Mouse (Mus musculus) layer of hippocampus, adult 11-12 months (tissue): ENCODE measurements around the gene Wapl.
A peak's percentile ranks its signal among the peaks of the same experiment; 100 is the strongest.

Source experiments
- DNase-seq: peaks from one replicate; pipeline ENCODE4 v3.0.0; 2022; ENCODE audit warnings: low spot score

The Wapl gene

DNA sequence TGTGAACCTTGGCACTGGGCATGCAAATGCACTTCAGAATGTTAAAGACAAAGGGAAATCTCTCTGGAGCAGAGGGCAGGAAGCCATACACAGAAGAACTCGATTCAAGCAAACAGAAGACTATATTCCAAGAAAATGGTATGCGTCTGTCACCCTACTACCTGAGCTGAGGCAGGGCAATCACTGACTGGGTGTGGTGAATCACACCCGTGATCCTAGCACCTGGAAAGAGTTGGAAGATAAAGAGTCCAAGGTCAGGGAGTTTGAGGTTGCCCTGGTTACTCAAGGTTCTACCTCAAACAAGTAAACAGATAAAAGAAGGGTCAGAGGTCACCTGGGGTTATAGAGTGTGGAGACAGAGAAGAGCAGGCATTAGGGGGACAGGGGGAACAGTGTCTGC lies 100.0 kb downstream of the Wapl start:
- no peak for DNase-seq

DNA sequence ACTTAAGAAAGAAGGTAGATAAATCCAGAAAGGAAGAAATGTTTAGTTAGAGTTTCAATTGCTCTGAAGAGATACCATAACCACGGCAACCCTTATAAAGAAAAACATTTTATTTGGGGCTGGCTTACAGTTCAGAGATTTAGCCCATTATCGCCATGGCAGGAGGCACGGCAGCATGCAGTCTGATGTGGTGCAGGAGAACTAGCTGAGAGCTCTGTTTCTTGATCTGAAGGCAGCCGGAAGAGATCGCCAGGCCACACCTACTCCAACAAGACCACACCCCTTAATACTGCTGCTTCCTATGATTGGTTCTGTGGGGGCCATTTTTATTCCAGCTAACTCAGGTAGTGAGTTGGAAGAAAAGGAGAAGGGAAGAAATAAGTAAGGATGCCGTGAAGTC lies 100.5 kb downstream of the Wapl start:
- DNase-seq: no peak

DNA sequence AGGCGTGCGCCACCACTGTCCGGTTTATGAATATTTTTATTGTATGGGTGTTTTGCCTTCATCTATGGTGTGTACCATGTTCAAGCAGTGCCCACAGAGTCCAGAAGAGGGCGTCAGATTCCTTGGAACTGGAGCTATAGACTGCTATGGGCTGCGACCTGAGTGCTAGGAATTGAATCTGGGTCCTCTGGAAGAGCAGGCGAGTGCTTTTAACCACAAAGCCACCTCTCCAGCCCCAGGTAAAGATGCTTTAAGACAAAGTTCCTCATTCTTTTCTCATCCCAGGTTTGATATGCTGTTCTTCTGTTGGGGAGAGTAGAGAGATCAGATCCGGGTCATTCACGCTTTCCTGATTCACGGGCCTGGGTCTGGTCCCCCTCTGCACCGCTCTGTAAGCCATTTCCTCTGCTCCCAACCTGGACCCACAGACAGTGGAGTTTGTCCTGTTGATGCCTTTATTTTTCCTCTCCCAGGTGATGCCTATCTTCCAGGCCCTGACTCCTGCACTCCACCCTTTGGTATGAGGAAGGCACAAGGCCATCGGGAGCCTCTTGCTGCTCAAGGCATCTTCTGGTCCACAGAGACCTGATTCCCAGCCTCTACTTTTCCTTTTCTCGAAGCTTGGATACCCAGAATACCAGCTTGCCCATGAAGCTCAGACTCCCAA lies 103.1 kb downstream of the Wapl start:
- DNase-seq: no peak

DNA sequence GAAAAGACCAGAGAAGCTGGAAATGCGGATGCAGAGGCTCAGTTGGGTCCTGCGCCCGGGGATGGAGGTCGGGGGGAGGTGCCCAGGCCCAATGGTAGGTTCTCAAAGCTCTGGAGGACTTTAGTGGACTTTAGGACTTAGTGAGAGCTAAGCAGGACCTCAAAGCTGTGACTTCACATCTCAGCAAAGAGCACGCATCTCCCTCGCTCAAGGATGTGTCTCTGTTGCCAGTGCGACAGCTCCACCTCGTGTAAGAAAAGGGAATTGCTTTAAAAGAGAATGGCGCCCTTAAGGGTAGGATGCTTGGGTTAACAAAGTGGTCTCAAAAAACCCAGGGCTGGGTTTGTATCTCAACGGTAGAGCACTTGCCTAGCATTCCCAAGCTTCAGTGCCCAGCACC lies 104.1 kb downstream of the Wapl start:
- DNase-seq: peak; percentile 62

DNA sequence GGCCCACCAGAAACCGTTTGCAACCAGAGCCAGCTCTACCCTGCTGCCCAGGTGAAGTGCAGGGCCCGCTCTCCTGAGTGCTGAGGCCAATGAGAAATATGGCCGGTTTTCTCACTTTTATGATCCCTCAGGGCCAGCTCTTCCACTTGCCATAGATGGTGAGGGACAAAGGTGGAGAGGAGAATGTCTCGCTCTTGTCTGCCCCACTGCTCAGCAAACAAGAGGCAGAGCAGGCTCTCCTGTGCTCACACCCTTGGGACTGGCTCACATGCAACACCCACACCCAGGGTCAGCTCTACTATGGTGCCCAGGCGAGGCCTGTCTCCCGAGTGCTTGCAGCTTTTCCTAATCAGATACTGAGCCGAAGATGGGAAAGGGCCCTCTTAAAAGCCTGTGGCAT lies 105.0 kb downstream of the Wapl start:
- no peak for DNase-seq

DNA sequence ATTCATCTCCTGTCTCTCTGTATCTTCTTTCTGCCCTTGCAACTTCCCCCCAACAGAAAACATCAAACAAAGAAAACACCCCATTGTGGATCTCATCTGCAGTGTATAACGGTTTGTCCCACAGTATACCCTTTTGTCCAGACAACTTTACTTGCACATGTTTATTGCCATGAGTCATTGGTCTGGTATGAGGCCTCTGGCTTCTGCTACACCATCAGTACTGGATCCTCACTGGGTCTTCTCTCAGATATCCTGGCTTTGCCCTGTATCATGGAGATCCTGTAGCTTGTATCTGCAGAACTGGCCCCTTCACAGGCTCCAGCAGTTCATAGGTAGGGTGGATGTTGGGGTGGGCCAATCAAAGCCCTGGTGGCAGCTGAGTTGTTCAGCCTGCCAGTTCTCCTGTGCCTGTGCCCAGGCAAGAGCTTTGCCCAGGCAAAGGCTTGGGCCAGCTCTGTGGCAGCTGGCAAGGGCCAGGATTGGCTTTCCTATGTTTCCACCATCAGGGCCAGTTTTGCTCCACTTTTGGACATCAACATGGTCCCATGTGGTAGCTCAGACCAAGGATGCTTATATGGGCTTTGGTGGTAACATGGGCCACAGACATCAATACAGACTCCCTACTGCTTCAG lies 119.8 kb downstream of the Wapl start:
- DNase-seq: no peak
